Mouse (Mus musculus): ENCODE measurements at regions not wholly inside any gene's neighbourhood (a gene's known extent, or its start where the extent isn't known, plus 50 kb on each side); places are given as distances from the start of the nearest gene placed in this dataset.

- TF ChIP-seq CTCF (IDR thresholded peaks at IDR 0.05; ENCODE audit: control insufficient read depth, insufficient read depth, insufficient read length) (no peak), MAX (IDR thresholded peaks at IDR 0.05) (no peak), MYOG (IDR thresholded peaks at IDR 0.05; ENCODE audit: control insufficient read depth, extremely low read depth, insufficient read length) (no peak), MYOD1 (IDR thresholded peaks at IDR 0.05; ENCODE audit: control insufficient read depth, insufficient read length, low read depth) (no peak), CEBPB (IDR thresholded peaks at IDR 0.05; ENCODE audit: low read depth) (no peak)
These were observed 112.6 kb downstream of the Utp6 start for GRCm38 (mm10) chr11:79849545-79849944.
